Mouse (Mus musculus) kidney, adult 2 months (tissue): ENCODE data around the gene Olfr270. TPM values are rescaled to one million over a fixed set of nuclear protein-coding genes. Genes with fewer than 3 reads are reported as not detected.

Experiments used
- DNase-seq: peaks from one replicate; pipeline ENCODE4 v3.0.0; 2021
- H3K27ac ChIP-seq: fragments of 200-500 bp; 2 replicates; pipeline ENCODE4 v1.5.1; 2012; ENCODE audit warnings: low read depth, low read length, control low read depth, inconsistent platforms; ENCODE audit not compliant: insufficient read depth
- H3K27me3 ChIP-seq: fragments of 200-500 bp; replicated peaks from 2 replicates; pipeline ENCODE4 v1.6.1; 2012; ENCODE audit warnings: mild to moderate bottlenecking, moderate library complexity, low read length, inconsistent platforms; ENCODE audit not compliant: control insufficient read depth, insufficient read depth
- H3K36me3 ChIP-seq: fragments of 200-500 bp; 2 replicates; pipeline ENCODE4 v1.6.1; 2012; ENCODE audit warnings: mild to moderate bottlenecking, moderate library complexity, low read length, inconsistent platforms; ENCODE audit not compliant: control insufficient read depth, insufficient read depth
- H3K4me1 ChIP-seq: fragments of 200-500 bp; 2 replicates; pipeline ENCODE4 v1.6.1; 2011; ENCODE audit warnings: low read length; ENCODE audit not compliant: control insufficient read depth, insufficient read depth
- H3K4me3 ChIP-seq: fragments of 200-500 bp; 2 replicates; pipeline ENCODE4 v1.5.1; 2011; ENCODE audit warnings: mild to moderate bottlenecking, low read depth, low read length, control low read depth; ENCODE audit not compliant: insufficient read depth
- CTCF ChIP-seq: fragments of 200-500 bp; conservative IDR thresholded peaks from 2 replicates; pipeline ENCODE4 v1.5.1; 2011; ENCODE audit warnings: low read depth, mild to moderate bottlenecking, control low read depth, low read length, moderate library complexity, mixed read lengths; ENCODE audit not compliant: insufficient read depth, insufficient read length
- POLR2A ChIP-seq: fragments of 200-500 bp; IDR thresholded peaks from one replicate; pipeline ENCODE4 v1.6.1; 2011; ENCODE audit warnings: low read depth, low read length, control low read depth
- WGBS: fragments of 180-500 bp; shearing (Covaris S2); methylation state at CpG from one replicate; pipeline ENCODE4 v1.1.7; 2018; 5-methylcytosine and 5-hydroxymethylcytosine counted together
- polyA plus RNA-seq: library from polyadenylated mRNA; depleted of rRNA; stranded (reverse); fragments of >200 nt; gene quantifications from 2 replicates; pipeline ENCODE4 v1.2.3, GENCODE M21; 2012

The Olfr270 gene
- polyA plus RNA-seq, 1 experiment: not detected

GRCm38 (mm10) chr4:52985216-52985615 is 20.9 kb downstream of the Olfr270 start:
- DNase-seq: peak; percentile 18
- no peak overlapping the region for H3K27ac ChIP-seq
- no peaks in the 10 kb centered on the region for H3K4me1 ChIP-seq
- H3K4me3 ChIP-seq: no peak overlapping the region
- WGBS: 53% methylated on average over 2 of the region's 2 CpGs
- H3K27me3 ChIP-seq: no peaks in the 10 kb centered on the region
- TF ChIP-seq POLR2A (no peak), CTCF (peak; percentile 25; the same call in 1 of the 2 replicates)
- no peaks in the 10 kb centered on the region for H3K36me3 ChIP-seq

- WGBS: 85% methylated on average over 2 of the region's 2 CpGs
- Histone ChIP-seq H3K4me1 (no peaks in the 10 kb centered on the region), H3K36me3 (no peaks in the 10 kb centered on the region), H3K4me3 (no peak overlapping the region), H3K27me3 (no peaks in the 10 kb centered on the region), H3K27ac (no peak overlapping the region)
- TF ChIP-seq POLR2A: no peak
- TF ChIP-seq CTCF: no peak
- DNase-seq: no peak
These were observed 21.9 kb downstream of the Olfr270 start for GRCm38 (mm10) chr4:52986266-52986665.

DNA sequence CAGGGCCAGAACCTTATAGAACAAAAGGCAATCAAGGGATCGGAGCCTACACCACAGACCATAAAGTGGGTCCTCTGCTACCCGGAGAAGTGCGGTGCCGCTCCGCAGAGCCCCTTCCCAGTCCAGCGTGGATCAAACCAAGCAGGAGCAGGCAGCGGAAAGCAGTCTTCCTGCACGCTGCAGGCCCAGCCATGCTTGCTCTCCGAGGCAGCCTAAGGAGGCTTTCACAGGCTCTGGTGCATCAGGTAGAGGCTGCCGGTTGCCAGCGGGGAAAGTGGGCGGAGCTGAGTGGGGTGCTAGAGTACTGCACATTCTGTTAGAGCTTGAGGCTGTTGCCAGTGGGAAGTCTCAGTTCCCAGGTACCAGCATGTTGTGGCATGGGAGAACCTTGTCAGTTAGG is 24.9 kb downstream of the Olfr270 start, which contains the start of gene Nipsnap3a:
Gene Nipsnap3a (plus strand): TSS at position 25 of the 400 bp plus-strand sequence.
- H3K27me3 ChIP-seq: no peaks in the 10 kb centered on the region

DNA sequence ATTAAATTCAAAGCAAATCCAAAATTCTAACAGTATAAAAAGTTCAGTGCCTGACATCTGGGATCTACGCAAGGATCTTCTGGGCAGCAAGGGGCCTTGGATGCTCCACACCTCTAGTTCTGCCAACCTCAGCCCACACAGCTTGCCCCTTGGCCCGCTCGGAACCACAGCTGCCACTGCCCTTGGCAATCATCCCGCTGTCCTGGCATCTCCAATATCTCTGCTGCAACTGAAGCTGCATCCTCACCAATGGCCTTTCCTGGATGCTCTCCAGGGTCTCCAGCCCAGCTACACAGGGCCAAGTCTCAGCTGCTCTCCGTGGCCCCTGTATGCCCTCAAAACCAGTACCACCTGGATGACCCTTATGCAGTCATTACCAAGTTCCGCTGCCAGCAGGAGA is 35.1 kb downstream of the Olfr270 start:
- Histone ChIP-seq H3K27me3 (no peaks in the 10 kb centered on the region), H3K4me3 (no peak overlapping the region), H3K36me3 (no peaks in the 10 kb centered on the region), H3K27ac (no peak overlapping the region), H3K4me1 (no peaks in the 10 kb centered on the region)
- no peak for DNase-seq
- 92% methylated on average over 6 of the region's 6 CpGs for WGBS
- no peak for TF ChIP-seq CTCF
- no peak for TF ChIP-seq POLR2A

More for the DNA sequence above, 24.9 kb downstream of the Olfr270 start, which contains the start of gene Nipsnap3a:
- no peaks in the 10 kb centered on the region for H3K4me1 ChIP-seq
- H3K27ac ChIP-seq: no peak within 1 kb of the TSS
- H3K36me3 ChIP-seq: no peaks in the 10 kb centered on the region
- DNase-seq: peak; percentile 1
- WGBS: 19% methylated on average over 12 of the region's 12 CpGs
- no peak for TF ChIP-seq CTCF
- no peak for TF ChIP-seq POLR2A
- H3K4me3 ChIP-seq: no peak within 1 kb of the TSS

GRCm38 (mm10) chr4:53000154-53000553 is 35.8 kb downstream of the Olfr270 start:
- no peak for TF ChIP-seq CTCF
- TF ChIP-seq POLR2A: no peak
- WGBS: 75% methylated on average over 8 of the region's 8 CpGs
- no peak for DNase-seq
- H3K27ac ChIP-seq: no peak overlapping the region
- no peaks in the 10 kb centered on the region for H3K27me3 ChIP-seq
- no peaks in the 10 kb centered on the region for H3K4me1 ChIP-seq
- no peak overlapping the region for H3K4me3 ChIP-seq
- H3K36me3 ChIP-seq: no peaks in the 10 kb centered on the region

GRCm38 (mm10) chr4:53009183-53009582 is 44.8 kb downstream of the Olfr270 start:
- Histone ChIP-seq H3K36me3 (no peaks in the 10 kb centered on the region), H3K4me1 (no peaks in the 10 kb centered on the region), H3K27me3 (no peaks in the 10 kb centered on the region), H3K27ac (no peak overlapping the region), H3K4me3 (no peak overlapping the region)
- 63% methylated on average over 4 of the region's 4 CpGs for WGBS
- no peak for TF ChIP-seq POLR2A
- TF ChIP-seq CTCF: no peak
- no peak for DNase-seq

- 91% methylated on average over 4 of the region's 4 CpGs for WGBS
- Histone ChIP-seq H3K27ac (no peak overlapping the region), H3K27me3 (no peaks in the 10 kb centered on the region), H3K36me3 (no peaks in the 10 kb centered on the region), H3K4me3 (no peak overlapping the region), H3K4me1 (no peaks in the 10 kb centered on the region)
- DNase-seq: no peak
- TF ChIP-seq POLR2A (no peak), CTCF (no peak)
These were observed 45.5 kb downstream of the Olfr270 start for GRCm38 (mm10) chr4:53009871-53010270.
